Mouse (Mus musculus): ENCODE results near the gene Il21r.
A peak's percentile ranks its signal among the peaks of the same experiment; 100 is the strongest.

Gene Il21r

GRCm38 (mm10) chr7:125649013-125649412 is 45.8 kb downstream of the Il21r start:
- DNase-seq: no peak

DNA sequence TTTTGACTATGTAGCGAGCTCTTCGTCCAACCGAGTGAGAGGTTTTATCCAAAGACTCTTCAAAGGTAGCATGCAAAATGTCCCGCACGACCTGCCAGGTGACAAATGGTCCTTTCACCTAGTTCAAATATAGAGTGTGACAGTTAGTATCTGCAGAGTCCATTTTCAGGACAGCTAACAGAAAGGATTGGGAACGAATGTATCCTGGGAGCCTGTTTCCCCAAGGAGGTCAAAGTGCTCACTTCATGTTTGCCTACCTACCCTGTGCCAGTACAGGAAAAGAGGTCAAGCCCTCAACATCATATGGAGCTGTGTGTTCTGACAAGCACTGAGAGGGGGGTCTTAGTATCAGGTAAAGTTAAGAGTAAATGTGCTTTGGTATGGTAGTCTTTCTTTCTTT is 54.3 kb downstream of the Il21r start:
- DNase-seq: no peak

DNA sequence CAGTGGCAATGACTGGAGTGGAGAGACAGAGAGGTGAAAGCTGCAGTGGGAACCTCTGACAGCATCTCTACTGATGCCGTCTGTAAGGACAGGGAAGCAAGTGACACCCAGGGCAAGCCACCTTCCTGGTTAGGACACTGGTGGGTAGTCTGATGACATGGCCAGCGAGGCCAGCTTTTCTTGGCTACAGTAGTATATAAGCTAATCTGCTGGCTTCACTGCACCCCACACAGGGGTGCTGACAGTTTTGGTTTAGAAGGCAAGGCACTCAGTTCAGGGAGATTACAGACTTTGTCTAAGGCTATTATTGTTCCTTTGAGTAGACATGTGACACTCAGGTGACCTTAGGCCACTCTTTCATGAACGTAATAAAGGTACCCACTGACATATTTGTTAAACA is 60.4 kb downstream of the Il21r start:
- no peak for DNase-seq

GRCm38 (mm10) chr7:125670865-125671264 is 67.6 kb downstream of the Il21r start:
- DNase-seq: no peak

DNA sequence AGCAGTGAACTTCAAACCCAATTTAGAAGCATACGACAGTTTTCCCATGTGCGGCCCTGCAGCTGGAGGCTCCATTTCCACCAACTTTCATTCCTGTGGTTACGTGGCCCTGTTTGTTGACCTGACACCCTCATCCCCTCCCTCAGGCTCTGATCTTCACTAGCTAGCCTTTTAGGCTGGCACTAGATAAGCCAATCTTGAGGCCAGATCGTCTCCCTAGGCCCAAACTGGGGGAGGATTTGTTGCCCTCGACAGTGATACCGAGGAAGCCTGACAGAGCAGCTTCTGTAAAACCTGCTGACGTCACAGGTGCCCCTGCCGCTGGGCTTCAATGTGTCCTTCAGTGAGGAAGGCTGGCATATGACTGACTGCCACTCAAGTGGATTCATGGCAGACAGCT is 68.2 kb downstream of the Il21r start:
- DNase-seq: no peak

DNA sequence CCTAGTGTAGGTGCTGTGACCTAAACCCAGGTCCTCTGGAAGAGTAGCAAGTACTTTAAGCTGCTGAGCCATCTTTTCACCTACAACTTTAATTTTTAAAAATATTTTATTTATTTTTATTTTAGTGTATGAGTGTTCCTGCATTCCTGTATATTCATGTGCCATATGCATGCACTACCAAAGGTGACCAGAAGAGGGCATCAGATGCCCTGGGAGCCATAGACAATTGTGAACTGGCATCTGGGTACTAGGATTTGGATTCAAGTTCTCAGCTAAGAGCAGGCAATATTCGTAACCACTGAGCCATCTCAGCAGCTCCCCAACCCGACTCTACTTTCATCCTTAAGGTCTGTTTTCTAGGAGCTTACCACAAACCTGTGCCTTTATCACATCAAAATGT is 71.7 kb downstream of the Il21r start:
- DNase-seq: peak; percentile 73

DNA sequence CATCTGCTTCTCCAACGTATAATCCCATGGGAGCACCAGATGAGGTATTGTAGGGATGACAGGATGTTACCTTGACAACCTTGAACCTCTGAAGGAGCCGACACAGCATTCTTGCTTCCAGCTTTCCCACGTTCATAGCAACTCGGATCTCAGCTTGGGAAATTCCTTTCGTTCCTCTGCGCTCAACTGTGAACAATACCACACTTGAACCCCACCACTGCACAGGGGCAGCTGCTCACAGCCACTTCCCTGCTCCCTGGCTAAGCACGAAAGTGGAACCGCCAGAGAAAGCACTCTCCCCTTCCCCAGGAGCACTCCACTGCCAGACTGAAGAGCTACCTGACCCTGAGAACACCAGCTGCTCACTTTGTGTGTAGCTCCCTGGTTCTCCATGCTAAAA is 75.5 kb downstream of the Il21r start:
- peak; percentile 48 for DNase-seq

GRCm38 (mm10) chr7:125679936-125680335 is 76.7 kb downstream of the Il21r start:
- no peak for DNase-seq
